Mouse (Mus musculus) forebrain, postnatal 0 days (tissue): ENCODE results near the gene Limd1. TPM values are rescaled to one million over a fixed set of nuclear protein-coding genes. Genes with fewer than 3 reads are reported as not detected.

Experiments
- ATAC-seq: fragments of 200-750 bp; cut with Nextera tagmentation; 2 replicates; pipeline ENCODE4 v1.8.0; 2017; ENCODE audit warnings: mild to moderate bottlenecking, moderate library complexity
- DNase-seq: peaks from one replicate; pipeline ENCODE4 v3.0.0-alpha.2; 2015
- H3K27ac ChIP-seq: fragments of 300-500 bp; sonication (generic); 2 replicates; pipeline ENCODE4 v1.5.1; 2014; ENCODE audit warnings: low read depth, mild to moderate bottlenecking, antibody characterized with exemption, low read length, moderate library complexity, mixed read lengths
- H3K27me3 ChIP-seq: fragments of 300-500 bp; sonication (generic); 2 replicates; pipeline ENCODE4 v1.6.1; 2014; ENCODE audit warnings: mild to moderate bottlenecking, low read length, mixed read lengths; ENCODE audit not compliant: insufficient read depth
- H3K36me3 ChIP-seq: fragments of 300-500 bp; sonication (generic); 2 replicates; pipeline ENCODE4 v1.6.1; 2014; ENCODE audit warnings: mild to moderate bottlenecking, moderate library complexity; ENCODE audit not compliant: insufficient read depth
- H3K4me1 ChIP-seq: fragments of 300-500 bp; sonication (generic); 2 replicates; pipeline ENCODE4 v1.6.1; 2014; ENCODE audit warnings: antibody characterized with exemption; ENCODE audit not compliant: insufficient read depth
- H3K4me2 ChIP-seq: fragments of 300-500 bp; sonication (generic); 2 replicates; pipeline ENCODE4 v1.6.1; 2014; ENCODE audit warnings: low read depth, mild to moderate bottlenecking, moderate library complexity
- H3K4me3 ChIP-seq: fragments of 300-500 bp; sonication (generic); 2 replicates; pipeline ENCODE4 v1.5.1; 2014; ENCODE audit warnings: low read depth, low read length, mixed read lengths
- H3K9ac ChIP-seq: fragments of 300-500 bp; sonication (generic); 2 replicates; pipeline ENCODE4 v1.6.1; 2014; ENCODE audit warnings: mild to moderate bottlenecking
- H3K9me3 ChIP-seq: fragments of 300-500 bp; sonication (generic); 2 replicates; pipeline ENCODE4 v1.6.1; 2016; ENCODE audit warnings: low read length
- CTCF ChIP-seq: sonication (generic); IDR thresholded peaks from 2 replicates; pipeline ENCODE4 v1.5.1; 2016; ENCODE audit warnings: antibody characterized with exemption, control low read depth, low read depth
- WGBS: fragments of 180-500 bp; shearing (Covaris S2); extraction: QIAGEN DNeasy Blood & Tissue Kit; methylation state at CpG from one replicate; pipeline ENCODE4 v1.1.7; 2014; 5-methylcytosine and 5-hydroxymethylcytosine counted together
- polyA plus RNA-seq: library from polyadenylated mRNA; unstranded; fragments of >200 nt; fragmentation: Nextera tagmentation; extraction: Ambion mirVana; gene quantifications from 2 replicates; pipeline ENCODE4 v1.2.1, GENCODE M21; 2015
- total RNA-seq: library from RNA; depleted of rRNA; stranded (reverse); fragments of >200 nt; gene quantifications from 2 replicates; pipeline ENCODE4 v1.2.3, GENCODE M21; 2014

Gene Limd1
- total and polyA plus RNA-seq, 2 experiments from 2014 or later = 9.1 to 23.8 TPM

DNA sequence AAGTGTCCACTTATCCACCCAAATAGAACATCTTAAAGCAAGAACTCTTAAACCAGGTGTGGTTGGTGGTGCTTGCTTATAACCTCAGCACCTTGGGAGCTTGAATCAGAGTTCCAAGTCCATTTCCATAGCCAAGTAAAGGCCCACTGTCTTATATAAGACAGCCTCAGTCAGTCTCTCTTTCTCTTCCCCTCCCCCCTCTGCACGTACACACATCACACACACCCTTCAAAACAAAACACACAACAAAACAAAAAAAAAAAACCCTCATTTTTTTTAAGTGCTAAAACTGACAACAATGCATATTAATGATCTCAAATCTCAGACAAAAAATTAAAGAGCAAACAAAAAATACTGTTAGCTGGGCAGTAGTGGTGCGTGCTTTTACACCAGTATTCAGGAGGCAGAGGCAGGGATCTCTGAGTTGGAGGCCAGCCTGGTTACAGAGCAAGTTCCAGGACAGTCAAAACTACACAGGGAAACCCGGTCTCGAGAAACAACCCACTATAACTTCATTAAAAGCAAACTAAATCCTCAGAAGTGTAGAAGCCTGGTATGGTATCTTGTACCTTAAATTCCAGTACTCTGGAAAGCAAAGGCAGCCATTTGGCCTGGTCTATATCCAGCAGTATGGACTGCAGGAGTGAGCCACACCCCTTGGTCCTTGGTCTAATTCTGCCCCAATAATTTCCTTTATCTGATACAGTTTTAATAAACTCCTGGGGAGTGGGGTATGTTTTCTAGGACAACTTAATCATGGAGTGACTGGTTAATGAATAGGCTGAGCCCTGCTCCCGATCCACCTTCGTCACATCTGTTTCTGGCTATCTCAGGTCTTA lies 49.8 kb downstream of the Limd1 start:
- Histone ChIP-seq H3K9ac (peak overlapping the region; percentile 66), H3K4me2 (peak overlapping the region; percentile 48), H3K27ac (peak overlapping the region; percentile 90), H3K4me1 (peaks cover 19% of the 10 kb centered on the region), H3K36me3 (no peaks in the 10 kb centered on the region), H3K4me3 (peak overlapping the region; percentile 92), H3K27me3 (no peaks in the 10 kb centered on the region), H3K9me3 (no peaks in the 10 kb centered on the region)
- DNase-seq = no peak
- WGBS = 18% methylated on average over 6 of the region's 6 CpGs
- no peak for ATAC-seq
- no peak for TF ChIP-seq CTCF

DNA sequence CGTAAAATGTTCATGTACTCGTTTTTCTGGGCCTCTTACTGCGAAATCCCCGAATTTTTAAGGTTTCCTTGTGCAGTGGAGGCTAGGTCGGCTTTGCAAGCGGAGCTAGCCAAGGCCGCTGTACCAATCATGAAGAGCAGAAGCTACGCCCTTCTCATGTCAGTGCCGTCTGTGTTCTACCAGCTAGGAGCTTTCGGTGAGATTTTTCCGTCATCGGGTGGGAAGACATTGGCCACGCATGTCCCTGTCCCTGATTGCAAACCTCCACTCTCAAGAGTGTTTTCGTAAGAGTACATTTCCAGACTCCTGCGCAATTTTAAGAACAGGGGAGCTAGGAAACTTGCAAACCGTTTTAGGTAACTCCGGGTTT lies 50.4 kb downstream of the Limd1 start:
- peak overlapping the region; percentile 92 for H3K4me3 ChIP-seq
- peak; percentile 30 for ATAC-seq
- H3K27me3 ChIP-seq = no peaks in the 10 kb centered on the region
- H3K9me3 ChIP-seq = no peaks in the 10 kb centered on the region
- H3K9ac ChIP-seq = peak overlapping the region; percentile 66
- no peak for DNase-seq
- WGBS = under 1% methylated on average over 17 of the region's 17 CpGs
- peak overlapping the region; percentile 48 for H3K4me2 ChIP-seq
- peak overlapping the region; percentile 90 for H3K27ac ChIP-seq
- no peaks in the 10 kb centered on the region for H3K36me3 ChIP-seq
- TF ChIP-seq CTCF = no peak
- H3K4me1 ChIP-seq = peaks cover 19% of the 10 kb centered on the region

DNA sequence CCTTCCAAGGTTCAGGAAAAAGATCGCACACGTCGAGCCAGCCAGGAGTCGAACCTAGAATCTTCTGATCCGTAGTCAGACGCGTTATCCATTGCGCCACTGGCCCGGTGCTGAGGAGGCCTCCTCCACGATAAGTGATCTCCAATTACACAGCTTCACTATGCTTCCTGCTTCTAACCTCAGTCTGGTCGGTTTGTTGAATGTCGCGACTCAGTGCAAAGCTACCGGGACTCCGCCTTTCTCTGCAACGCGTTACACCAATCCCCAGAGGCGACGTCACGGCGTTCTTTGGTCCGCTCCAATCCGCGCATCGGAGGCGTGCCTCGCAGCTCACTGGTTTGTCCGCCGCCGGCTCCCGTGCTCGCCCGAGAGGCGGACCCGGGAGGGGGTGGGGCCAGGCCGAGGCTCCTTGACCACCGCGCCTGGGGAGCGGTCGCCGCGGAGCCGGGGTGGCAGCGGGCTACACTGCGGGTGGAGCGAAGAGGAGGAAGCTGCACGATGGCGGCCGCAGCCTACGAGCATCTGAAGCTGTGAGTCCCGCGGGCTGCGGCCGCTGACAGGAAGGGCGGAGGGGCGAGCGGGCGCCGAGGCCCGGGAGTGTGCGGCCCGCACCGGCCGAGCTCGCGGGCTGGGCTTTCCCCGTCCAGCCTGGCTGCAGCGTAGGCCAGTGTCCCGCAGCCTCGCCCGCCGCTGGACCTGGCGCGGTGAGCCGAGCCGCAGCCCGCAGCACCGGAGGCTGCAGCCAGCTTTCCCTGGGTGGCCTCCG lies 51.1 kb downstream of the Limd1 start, which contains the start of gene Sacm1l:
Gene Sacm1l, plus strand, starts transcription at position 368 of the 766 bp plus-strand sequence.
- ATAC-seq = peak; percentile 99
- TF ChIP-seq CTCF = no peak

DNA sequence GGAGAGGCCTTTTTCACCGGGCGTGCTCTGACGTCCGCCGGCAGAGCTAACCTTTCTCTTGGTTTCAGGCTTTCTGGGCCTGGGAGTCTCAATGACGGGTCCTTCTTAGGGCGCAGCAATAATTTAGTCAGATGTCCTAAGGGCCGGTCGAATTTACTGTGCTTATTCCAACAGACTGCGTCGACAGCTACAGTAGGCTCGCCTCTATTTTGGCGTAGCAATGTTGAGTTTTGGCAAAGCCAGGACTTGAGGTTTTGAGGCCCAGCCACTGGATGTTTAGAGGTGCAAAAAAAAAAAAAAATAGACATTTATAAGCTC lies 51.6 kb downstream of the Limd1 start:
- 2% methylated on average over 13 of the region's 13 CpGs for WGBS
- no peak for ATAC-seq
- peak overlapping the region; percentile 95 for H3K9ac ChIP-seq
- H3K4me2 ChIP-seq = peak overlapping the region; percentile 61
- H3K4me3 ChIP-seq = peak overlapping the region; percentile 92
- H3K27ac ChIP-seq = peak overlapping the region; percentile 97
- no peak for DNase-seq
- H3K36me3 ChIP-seq = no peaks in the 10 kb centered on the region
- no peaks in the 10 kb centered on the region for H3K27me3 ChIP-seq
- peaks cover 19% of the 10 kb centered on the region for H3K4me1 ChIP-seq
- H3K9me3 ChIP-seq = no peaks in the 10 kb centered on the region
- TF ChIP-seq CTCF = no peak

More for the DNA sequence above, 51.1 kb downstream of the Limd1 start, which contains the start of gene Sacm1l:
- Histone ChIP-seq H3K9ac (peak within 1 kb of the TSS; percentile 95), H3K27me3 (no peaks in the 10 kb centered on the region), H3K9me3 (no peaks in the 10 kb centered on the region), H3K27ac (peak within 1 kb of the TSS; percentile 97), H3K4me1 (peaks cover 19% of the 10 kb centered on the region), H3K4me2 (peak within 1 kb of the TSS; percentile 61), H3K36me3 (no peaks in the 10 kb centered on the region), H3K4me3 (peak within 1 kb of the TSS; percentile 92)
- 2% methylated on average over 75 of the region's 79 CpGs for WGBS
- peak; percentile 100 for DNase-seq

- TF ChIP-seq CTCF = no peak
- WGBS = 24% methylated on average over 11 of the region's 11 CpGs
- H3K9ac ChIP-seq = peak overlapping the region; percentile 95
- 0 out of 2 replicates have a peak overlapping the region, but pooled peaks have one; percentile 97 for H3K27ac ChIP-seq
- H3K4me2 ChIP-seq = peak overlapping the region; percentile 61
- DNase-seq (no peak), ATAC-seq (no peak)
- no peaks in the 10 kb centered on the region for H3K9me3 ChIP-seq
- peaks cover 19% of the 10 kb centered on the region for H3K4me1 ChIP-seq
- no peaks in the 10 kb centered on the region for H3K36me3 ChIP-seq
- no peaks in the 10 kb centered on the region for H3K27me3 ChIP-seq
- H3K4me3 ChIP-seq = peak overlapping the region; percentile 92
These were observed 52.1 kb downstream of the Limd1 start for GRCm38 (mm10) chr9:123530566-123531130.

DNA sequence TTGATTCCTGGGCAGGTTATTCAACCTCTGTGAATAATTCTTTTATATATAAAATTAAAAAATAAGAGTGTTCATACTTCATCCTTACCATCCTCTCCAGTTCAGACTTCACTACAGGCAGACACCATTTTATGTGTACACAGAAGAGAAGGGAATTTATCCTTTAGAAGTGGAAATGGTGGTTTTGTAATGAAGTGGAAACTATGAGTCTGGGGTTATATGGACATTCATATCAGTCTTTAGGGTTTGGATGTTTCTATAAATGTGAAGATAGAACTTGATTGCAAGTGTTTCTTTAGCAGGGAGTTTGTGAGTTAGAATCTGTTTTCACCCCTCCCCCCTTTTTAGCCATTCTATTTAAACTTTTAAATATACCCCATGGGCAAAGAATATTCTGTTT lies 52.7 kb downstream of the Limd1 start:
- Histone ChIP-seq H3K4me3 (peak overlapping the region; percentile 92), H3K4me2 (peak overlapping the region; percentile 61), H3K9ac (no peak overlapping the region), H3K4me1 (peaks cover 19% of the 10 kb centered on the region), H3K9me3 (no peaks in the 10 kb centered on the region), H3K27me3 (no peaks in the 10 kb centered on the region), H3K36me3 (no peaks in the 10 kb centered on the region), H3K27ac (no peak overlapping the region)
- no peak for TF ChIP-seq CTCF
- no peak for DNase-seq
- no peak for ATAC-seq
